Mouse (Mus musculus) neural tube, embryonic 14.5 days (tissue): ENCODE data around the gene Galnt6. TPM values are rescaled to one million over a fixed set of nuclear protein-coding genes. Genes with fewer than 3 reads are reported as not detected.

ENCODE experiments used
- ATAC-seq: fragments of 200-750 bp; cut with Nextera tagmentation; 2 replicates; pipeline ENCODE4 v1.8.0; 2017; ENCODE audit warnings: low read depth, mild to moderate bottlenecking, moderate TSS enrichment, moderate library complexity
- H3K27ac ChIP-seq: fragments of 300-500 bp; sonication (generic); 2 replicates; pipeline ENCODE4 v1.5.1; 2014; ENCODE audit warnings: low read depth, mild to moderate bottlenecking, control low read depth, low read length, moderate library complexity, mixed read lengths
- H3K27me3 ChIP-seq: fragments of 300-500 bp; sonication (generic); 2 replicates; pipeline ENCODE4 v1.6.1; 2014; ENCODE audit warnings: low read length; ENCODE audit not compliant: control insufficient read depth, insufficient read depth
- H3K36me3 ChIP-seq: fragments of 300-500 bp; sonication (generic); 2 replicates; pipeline ENCODE4 v1.6.1; 2014; ENCODE audit warnings: low read length, mixed read lengths; ENCODE audit not compliant: control insufficient read depth, insufficient read depth
- H3K4me1 ChIP-seq: fragments of 300-500 bp; sonication (generic); 2 replicates; pipeline ENCODE4 v1.6.1; 2014; ENCODE audit warnings: low read length; ENCODE audit not compliant: control insufficient read depth, insufficient read depth
- H3K4me2 ChIP-seq: fragments of 300-500 bp; sonication (generic); 2 replicates; pipeline ENCODE4 v1.6.1; 2014; ENCODE audit warnings: mild to moderate bottlenecking, low read depth, low read length, control low read depth
- H3K4me3 ChIP-seq: fragments of 300-500 bp; sonication (generic); 2 replicates; pipeline ENCODE4 v1.5.1; 2014; ENCODE audit warnings: low read depth, low read length, control low read depth, mixed read lengths
- H3K9ac ChIP-seq: fragments of 300-500 bp; sonication (generic); replicated peaks from 2 replicates; pipeline ENCODE4 v1.6.1; 2014; ENCODE audit warnings: low read depth, mild to moderate bottlenecking, control low read depth, low read length, mixed read lengths
- H3K9me3 ChIP-seq: fragments of 300-500 bp; sonication (generic); 2 replicates; pipeline ENCODE4 v1.6.1; 2016; ENCODE audit warnings: low read length; ENCODE audit not compliant: control insufficient read depth
- WGBS: fragments of 180-500 bp; shearing (Covaris S2); extraction: QIAGEN DNeasy Blood & Tissue Kit; methylation state at CpG from one replicate; pipeline ENCODE4 v1.1.7; 2014; 5-methylcytosine and 5-hydroxymethylcytosine counted together
- polyA plus RNA-seq: library from polyadenylated mRNA; unstranded; fragments of >200 nt; fragmentation: Nextera tagmentation; extraction: Ambion mirVana; gene quantifications from 2 replicates; pipeline ENCODE4 v1.2.1, GENCODE M21; 2014

Gene Galnt6
- polyA plus RNA-seq, 1 experiment from 2014 or later: 0.15 TPM

- Histone ChIP-seq H3K36me3 (no peaks in the 10 kb centered on the region), H3K4me2 (no peak overlapping the region), H3K4me3 (no peak overlapping the region), H3K4me1 (no peaks in the 10 kb centered on the region), H3K27ac (no peak overlapping the region), H3K27me3 (no peaks in the 10 kb centered on the region), H3K9me3 (no peaks in the 10 kb centered on the region), H3K9ac (no peak overlapping the region)
- no peak for ATAC-seq
- WGBS: 78% methylated on average over 14 of the region's 14 CpGs
Observed at GRCm38 (mm10) chr15:100679005-100679404, 50.2 kb downstream of the Galnt6 start.

- WGBS: 81% methylated on average over 12 of the region's 12 CpGs
- H3K36me3 ChIP-seq: no peaks in the 10 kb centered on the region
- H3K4me3 ChIP-seq: no peak overlapping the region
- H3K4me1 ChIP-seq: no peaks in the 10 kb centered on the region
- H3K9ac ChIP-seq: no peak overlapping the region
- H3K27me3 ChIP-seq: no peaks in the 10 kb centered on the region
- no peak overlapping the region for H3K27ac ChIP-seq
- no peak for ATAC-seq
- H3K4me2 ChIP-seq: no peak overlapping the region
- no peaks in the 10 kb centered on the region for H3K9me3 ChIP-seq
Observed at GRCm38 (mm10) chr15:100678581-100678980, 50.6 kb downstream of the Galnt6 start.

DNA sequence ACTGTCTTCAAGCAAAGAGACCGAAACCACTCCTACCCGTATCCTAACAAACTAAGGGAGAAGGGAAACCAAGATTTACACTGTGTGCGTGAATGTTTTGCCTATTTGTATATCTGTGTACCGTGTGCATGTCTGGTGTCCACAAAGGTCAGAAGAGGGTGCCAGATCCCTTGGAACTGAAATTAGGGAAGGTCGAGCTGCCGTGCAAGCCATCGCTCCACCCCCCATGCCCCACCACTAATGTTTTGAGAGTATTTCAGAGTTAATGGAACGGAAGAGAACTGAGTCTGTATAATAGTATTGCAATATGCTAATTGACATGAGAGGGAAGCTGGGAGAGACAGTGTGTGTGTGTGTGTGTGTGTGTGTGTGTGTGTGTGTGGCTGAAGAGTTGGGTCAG is 51.5 kb downstream of the Galnt6 start:
- no peak overlapping the region for H3K27ac ChIP-seq
- 70% methylated on average over 8 of the region's 8 CpGs for WGBS
- ATAC-seq: no peak
- no peak overlapping the region for H3K9ac ChIP-seq
- no peaks in the 10 kb centered on the region for H3K9me3 ChIP-seq
- no peaks in the 10 kb centered on the region for H3K36me3 ChIP-seq
- H3K27me3 ChIP-seq: no peaks in the 10 kb centered on the region
- H3K4me2 ChIP-seq: no peak overlapping the region
- no peaks in the 10 kb centered on the region for H3K4me1 ChIP-seq
- H3K4me3 ChIP-seq: no peak overlapping the region

DNA sequence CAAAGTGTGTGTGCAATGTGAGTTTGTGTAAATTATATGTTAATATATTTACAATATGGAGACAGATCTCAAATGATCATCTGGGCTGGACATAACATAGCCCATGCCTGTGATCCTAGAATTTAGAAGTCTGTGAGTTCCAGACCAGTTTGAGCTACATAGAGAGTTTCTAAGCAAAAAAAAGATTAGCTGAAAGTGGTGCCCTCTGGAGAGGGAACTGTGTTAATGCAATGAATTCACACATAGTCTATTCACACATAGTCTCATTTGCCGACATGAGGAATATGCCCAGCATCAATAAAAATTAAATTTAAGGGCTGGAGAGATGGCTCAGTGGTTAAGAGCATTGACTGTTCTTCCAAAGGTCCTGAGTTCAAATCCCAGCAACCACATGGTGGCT is 52.7 kb downstream of the Galnt6 start:
- no peak overlapping the region for H3K9ac ChIP-seq
- H3K27ac ChIP-seq: no peak overlapping the region
- WGBS: 87% methylated on average over 1 of the region's 1 CpGs
- no peak overlapping the region for H3K4me2 ChIP-seq
- no peaks in the 10 kb centered on the region for H3K9me3 ChIP-seq
- no peaks in the 10 kb centered on the region for H3K27me3 ChIP-seq
- no peaks in the 10 kb centered on the region for H3K36me3 ChIP-seq
- H3K4me3 ChIP-seq: no peak overlapping the region
- ATAC-seq: no peak
- no peaks in the 10 kb centered on the region for H3K4me1 ChIP-seq

- H3K4me3 ChIP-seq: no peak overlapping the region
- H3K9ac ChIP-seq: no peak overlapping the region
- 82% methylated on average over 3 of the region's 3 CpGs for WGBS
- H3K27me3 ChIP-seq: no peaks in the 10 kb centered on the region
- no peak overlapping the region for H3K4me2 ChIP-seq
- H3K27ac ChIP-seq: no peak overlapping the region
- H3K4me1 ChIP-seq: no peaks in the 10 kb centered on the region
- no peaks in the 10 kb centered on the region for H3K9me3 ChIP-seq
- no peak for ATAC-seq
- H3K36me3 ChIP-seq: no peaks in the 10 kb centered on the region
Observed at GRCm38 (mm10) chr15:100675486-100675885, 53.7 kb downstream of the Galnt6 start.

- 90% methylated on average over 10 of the region's 10 CpGs for WGBS
- Histone ChIP-seq H3K36me3 (no peaks in the 10 kb centered on the region), H3K4me2 (no peak overlapping the region), H3K9ac (no peak overlapping the region), H3K4me1 (no peaks in the 10 kb centered on the region), H3K4me3 (no peak overlapping the region), H3K27me3 (no peaks in the 10 kb centered on the region), H3K9me3 (no peaks in the 10 kb centered on the region), H3K27ac (no peak overlapping the region)
- ATAC-seq: no peak
Observed at GRCm38 (mm10) chr15:100674566-100674965, 54.6 kb downstream of the Galnt6 start.

DNA sequence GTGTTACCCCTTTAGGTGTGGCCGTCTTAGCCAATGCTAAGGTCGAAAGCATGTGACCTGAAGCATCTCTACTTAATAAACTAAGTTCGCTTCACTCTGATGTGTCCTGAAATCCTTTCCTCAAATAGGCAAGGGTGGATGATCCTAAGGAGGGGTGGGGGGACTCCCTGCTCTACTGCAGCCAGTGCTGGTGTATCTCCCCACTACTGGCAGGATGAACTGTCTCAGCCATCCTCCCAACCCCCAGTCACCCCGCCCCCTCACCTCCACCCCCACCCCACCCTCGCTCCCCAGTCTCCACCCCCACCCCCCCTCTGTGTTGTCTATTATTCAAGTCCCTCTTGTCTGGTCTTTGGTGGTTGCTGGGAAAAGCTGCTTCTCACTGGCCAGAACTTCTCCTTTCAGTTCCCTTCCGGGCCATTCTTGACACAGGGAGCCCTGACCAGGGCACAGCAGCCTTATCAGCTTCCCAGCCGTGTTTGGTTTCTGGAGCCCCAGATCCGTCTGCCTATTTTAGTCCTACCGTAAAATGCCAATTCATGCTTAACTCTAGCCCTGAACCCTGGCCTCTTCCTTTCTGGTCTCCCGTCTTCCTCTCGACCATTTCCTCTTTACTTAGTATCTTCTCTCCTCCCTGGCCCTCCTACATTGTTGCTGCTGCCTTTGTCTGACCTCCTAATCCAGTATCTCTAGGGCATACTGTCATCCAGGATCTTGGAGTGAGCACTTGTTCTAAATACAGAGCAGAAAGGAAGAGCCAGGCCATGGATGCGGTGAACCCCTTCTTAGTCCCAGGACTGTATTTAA is 55.4 kb downstream of the Galnt6 start:
- Histone ChIP-seq H3K36me3 (no peaks in the 10 kb centered on the region), H3K4me3 (no peak overlapping the region), H3K27ac (no peak overlapping the region), H3K4me2 (no peak overlapping the region), H3K9ac (no peak overlapping the region), H3K9me3 (no peaks in the 10 kb centered on the region), H3K4me1 (no peaks in the 10 kb centered on the region), H3K27me3 (no peaks in the 10 kb centered on the region)
- WGBS: 41% methylated on average over 12 of the region's 12 CpGs
- no peak for ATAC-seq

DNA sequence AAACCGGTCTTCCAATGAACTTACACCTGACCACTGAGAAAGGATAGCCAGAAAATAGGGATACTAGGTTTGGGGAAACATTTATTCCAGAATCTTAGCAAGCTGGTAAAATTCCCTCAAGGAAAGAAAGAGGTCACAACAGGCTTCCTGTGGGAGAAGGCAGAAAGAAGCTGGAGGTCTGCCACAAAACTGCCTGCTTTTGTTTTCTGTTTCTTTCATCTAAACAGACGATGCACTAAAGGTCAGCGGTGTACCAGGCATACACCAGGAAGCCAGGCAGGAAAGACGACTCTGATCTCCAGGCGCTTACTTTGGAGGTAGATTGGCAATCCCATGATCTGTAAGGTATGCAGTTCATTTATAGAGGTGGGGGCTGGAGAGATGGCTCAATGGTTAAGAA is 58.3 kb downstream of the Galnt6 start:
- no peaks in the 10 kb centered on the region for H3K9me3 ChIP-seq
- H3K27ac ChIP-seq: no peak overlapping the region
- 54% methylated on average over 5 of the region's 5 CpGs for WGBS
- H3K4me2 ChIP-seq: no peak overlapping the region
- no peak overlapping the region for H3K4me3 ChIP-seq
- no peaks in the 10 kb centered on the region for H3K4me1 ChIP-seq
- H3K9ac ChIP-seq: no peak overlapping the region
- no peaks in the 10 kb centered on the region for H3K27me3 ChIP-seq
- H3K36me3 ChIP-seq: no peaks in the 10 kb centered on the region
- ATAC-seq: no peak

DNA sequence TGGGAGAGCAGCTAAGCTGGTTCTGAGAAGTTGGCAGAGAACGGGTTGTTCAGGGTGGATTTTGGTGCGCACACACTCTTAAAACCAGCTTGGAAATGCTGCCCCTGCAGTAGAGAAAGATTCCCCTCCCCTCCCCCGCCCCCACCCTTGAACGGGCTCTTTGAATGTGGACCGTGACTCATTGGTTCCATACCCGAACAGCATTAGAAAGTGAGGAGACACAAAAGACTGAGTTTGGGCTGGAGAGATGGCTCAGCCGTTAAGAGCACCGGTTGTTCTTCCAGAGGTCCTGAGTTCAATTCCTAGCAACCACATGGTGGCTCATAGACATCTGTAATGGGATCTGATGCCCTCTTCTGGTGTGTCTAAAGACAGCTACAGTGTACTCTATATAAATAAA is 59.2 kb downstream of the Galnt6 start:
- H3K4me1 ChIP-seq: no peaks in the 10 kb centered on the region
- WGBS: 66% methylated on average over 8 of the region's 8 CpGs

More for the DNA sequence above, 59.2 kb downstream of the Galnt6 start:
- Histone ChIP-seq H3K4me3 (no peak overlapping the region), H3K9ac (no peak overlapping the region), H3K27me3 (no peaks in the 10 kb centered on the region), H3K9me3 (no peaks in the 10 kb centered on the region), H3K27ac (no peak overlapping the region), H3K36me3 (no peaks in the 10 kb centered on the region), H3K4me2 (no peak overlapping the region)
- no peak for ATAC-seq
